Comparison of ENCODE assay signal across 8 mouse cellular contexts in the genomic region with DNA sequence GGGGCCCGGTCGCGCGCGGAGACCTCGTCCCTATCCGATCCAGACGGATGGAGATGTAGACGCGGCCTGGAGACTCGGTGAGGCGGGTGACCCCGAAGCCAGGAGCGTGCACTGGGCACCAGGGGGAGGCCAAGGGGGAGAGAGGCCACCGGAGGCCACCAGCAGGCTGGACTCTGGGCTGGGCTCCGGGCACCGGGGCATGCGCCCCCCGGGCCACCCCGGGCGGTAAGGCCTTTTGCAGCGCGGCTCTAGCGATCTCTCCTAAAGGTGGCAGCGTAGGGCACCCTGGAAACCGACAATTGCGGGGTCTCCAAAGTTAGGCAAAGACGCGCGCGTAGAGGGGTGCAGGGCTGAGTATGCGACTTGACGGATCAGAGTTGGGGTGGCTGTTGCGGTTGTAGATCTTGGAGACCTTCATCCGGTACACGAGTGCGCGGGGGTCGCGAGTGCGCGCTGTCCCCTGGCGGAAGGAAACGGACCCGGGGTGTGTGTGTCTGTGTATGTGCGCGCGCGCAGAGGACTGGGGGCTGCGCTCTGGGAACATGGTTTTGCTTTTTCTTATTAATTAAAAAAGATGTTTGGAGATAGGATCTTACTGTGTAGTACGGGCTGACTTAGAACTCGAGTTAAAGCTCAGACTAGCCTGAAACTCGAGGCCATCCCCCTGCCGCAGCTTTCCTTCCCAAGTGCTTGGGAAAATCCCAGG. TPM values are rescaled to one million over a fixed set of nuclear protein-coding genes. Genes with fewer than 3 reads are reported as not detected.
DNase-seq lines count a peak whose midpoint lies in the region; ATAC-seq and TF ChIP-seq lines count a peak whose summit lies in the region.
"Had no signal": no experiment of that assay in that cellular context is flagged by ENCODE, and none has a peak within 500 bp of the region (broad histone marks: within the 10 kb centered on the region; RNA-seq: fewer than 3 reads in every experiment).

No protein-coding gene starts in this region.

- intact Hi-C loops in heart, postnatal 14 days (cut with DNase I) = no loop called here

- peak; percentile 70 for DNase-seq in CD4-positive helper T cell, adult 2 months (ENCODE audit: low read depth, low spot score)
- DNase-seq in MEL (ENCODE audit: low read depth, low spot score) = peak; percentile 80
- DNase-seq in heart, postnatal 14 days = peak; percentile 55 to 57
- DNase-seq in layer of hippocampus, adult 9-11 months = peak; percentile 47
- peak; percentile 58 for DNase-seq in lung, postnatal 36 days
- peak; percentile 53 for DNase-seq in right cerebral cortex, postnatal 4 days

- peaks cover 9% of the 10 kb centered on the region for H3K79me2 ChIP-seq in MEL (ENCODE audit: control insufficient read depth, insufficient read depth, low read length, poor library complexity)

- no peak for TF ChIP-seq RAD21 in MEL (IDR thresholded peaks at IDR 0.05; ENCODE audit: low read depth, low read length)

- H3K27ac ChIP-seq in MEL (ENCODE audit: control insufficient read depth, low read depth, low read length) = peak overlapping the region; percentile 68
- H3K27ac ChIP-seq in embryonic facial prominence, embryonic 12.5 days = peak overlapping the region; percentile 97

- H3K4me1 ChIP-seq in MEL (ENCODE audit: control insufficient read depth in 1 of 2, insufficient read depth in 2 of 2, low read length in 2 of 2) = peaks cover 0 to 6% of the 10 kb centered on the region in 2 experiments; a peak in 1 of 4 replicates
- peaks cover 41% of the 10 kb centered on the region for H3K4me1 ChIP-seq in embryonic facial prominence, embryonic 12.5 days

- under 1% methylated on average over 54 of the region's 54 CpGs for WGBS in embryonic facial prominence, embryonic 12.5 days

- peak in 1 of 2 experiments; percentile 18; a peak in 1 of 4 replicates for TF ChIP-seq POLR2A in MEL (IDR thresholded peaks at IDR 0.05; ENCODE audit: control insufficient read depth in 1 of 2, insufficient read depth in 1 of 2, low read depth in 1 of 2, low read length in 2 of 2, poor library complexity in 1 of 2)

- TF ChIP-seq CTCF in MEL (IDR thresholded peaks at IDR 0.05 in 2 of 3, conservative IDR thresholded peaks at IDR 0.05 in 1 of 3; ENCODE audit: control insufficient read depth in 1 of 3, insufficient read depth in 1 of 3, low read depth in 2 of 3, low read length in 3 of 3, poor library complexity in 1 of 3, severe bottlenecking in 1 of 3) = no peak; a peak in 1 of 6 replicates

- peak overlapping the region; percentile 79 to 90 for H3K4me3 ChIP-seq in MEL (ENCODE audit: control insufficient read depth in 1 of 2, insufficient read depth in 1 of 2, low read depth in 2 of 2, low read length in 2 of 2)
- peak overlapping the region; percentile 96 for H3K4me3 ChIP-seq in embryonic facial prominence, embryonic 12.5 days

- no peaks in the 10 kb centered on the region for H3K9me3 ChIP-seq in MEL (replicated peaks; ENCODE audit: insufficient read depth, low read length)
- H3K9me3 ChIP-seq in embryonic facial prominence, embryonic 12.5 days = no peaks in the 10 kb centered on the region

- H3K27me3 ChIP-seq in MEL (ENCODE audit: control insufficient read depth in 1 of 2, insufficient read depth in 2 of 2, low read length in 2 of 2) = no peaks in the 10 kb centered on the region
- peaks cover 12% of the 10 kb centered on the region for H3K27me3 ChIP-seq in embryonic facial prominence, embryonic 12.5 days

- no peak for TF ChIP-seq EP300 in MEL (IDR thresholded peaks at IDR 0.05; ENCODE audit: low read depth in 1 of 2, low read length in 2 of 2)

- H3K4me2 ChIP-seq in embryonic facial prominence, embryonic 12.5 days (replicated peaks) = peak overlapping the region; percentile 86

- ATAC-seq in embryonic facial prominence, embryonic 12.5 days (ENCODE audit: insufficient number of reproducible peaks, insufficient read depth, low FRiP score, low TSS enrichment) = peak; percentile 6; the same call in 1 of the 2 replicates

- no peaks in the 10 kb centered on the region; a peak in 1 of 4 replicates for H3K36me3 ChIP-seq in MEL (ENCODE audit: control insufficient read depth in 1 of 2, insufficient read depth in 2 of 2, low read length in 2 of 2)
- H3K36me3 ChIP-seq in embryonic facial prominence, embryonic 12.5 days = peaks cover 20% of the 10 kb centered on the region

- peak overlapping the region; percentile 93 for H3K9ac ChIP-seq in MEL (ENCODE audit: control insufficient read depth, low read depth, low read length, poor library complexity, severe bottlenecking)
- peak overlapping the region; percentile 91 for H3K9ac ChIP-seq in embryonic facial prominence, embryonic 12.5 days

TF ChIP-seq in MEL, 35 proteins besides CTCF, POLR2A, EP300 and RAD21 (continues in another document):
- no peak for TF ChIP-seq CHD1 (IDR thresholded peaks at IDR 0.05; ENCODE audit: low read depth, low read length)
- no peak for TF ChIP-seq MAX (IDR thresholded peaks at IDR 0.05; ENCODE audit: low read length)
- no peak for TF ChIP-seq ZNF384 (IDR thresholded peaks at IDR 0.05; ENCODE audit: low read depth, low read length)
- TF ChIP-seq TCF12 (IDR thresholded peaks at IDR 0.05; ENCODE audit: low read depth, low read length) = no peak
- peak; percentile 55 for TF ChIP-seq NRF1 (IDR thresholded peaks at IDR 0.05; ENCODE audit: insufficient read depth, low read depth, low read length, poor library complexity, severe bottlenecking)
- TF ChIP-seq MAZ (IDR thresholded peaks at IDR 0.05; ENCODE audit: low read depth, low read length) = no peak
- no peak for TF ChIP-seq ZC3H11A (IDR thresholded peaks at IDR 0.05; ENCODE audit: low read depth, low read length)
- no peak for TF ChIP-seq GABPA (IDR thresholded peaks at IDR 0.05; ENCODE audit: low read depth, low read length)
- TF ChIP-seq MEF2A (IDR thresholded peaks at IDR 0.05; ENCODE audit: extremely low read depth, insufficient replicate concordance, low read depth, low read length, poor library complexity, severe bottlenecking) = no peak
- no peak for TF ChIP-seq MAFK (IDR thresholded peaks at IDR 0.05; ENCODE audit: borderline replicate concordance, low read depth, low read length)
- TF ChIP-seq POLR2AphosphoS2 (IDR thresholded peaks at IDR 0.05; ENCODE audit: low read length) = no peak
- no peak for TF ChIP-seq CHD2 (IDR thresholded peaks at IDR 0.05; ENCODE audit: low read length)
- no peak for TF ChIP-seq MYB (IDR thresholded peaks at IDR 0.05; ENCODE audit: low read depth, low read length)
- TF ChIP-seq ELF1 (IDR thresholded peaks at IDR 0.05; ENCODE audit: low read depth, low read length) = no peak
- TF ChIP-seq NELFE (IDR thresholded peaks at IDR 0.05; ENCODE audit: low read depth, low read length) = peak; percentile 33
- no peak for TF ChIP-seq USF1 (IDR thresholded peaks at IDR 0.05; ENCODE audit: low read depth, low read length)
- no peak for TF ChIP-seq ZMIZ1 (IDR thresholded peaks at IDR 0.05; ENCODE audit: low read depth, low read length)
- TF ChIP-seq E2F4 (IDR thresholded peaks at IDR 0.05; ENCODE audit: borderline replicate concordance, low read depth, low read length) = no peak
- no peak for TF ChIP-seq TAL1 (IDR thresholded peaks at IDR 0.05; ENCODE audit: low read length)
- TF ChIP-seq MXI1 (IDR thresholded peaks at IDR 0.05; ENCODE audit: low read depth, low read length) = no peak
- TF ChIP-seq BHLHE40 (IDR thresholded peaks at IDR 0.05; ENCODE audit: borderline replicate concordance, low read depth, low read length) = no peak
- TF ChIP-seq HCFC1 (IDR thresholded peaks at IDR 0.05; ENCODE audit: low read depth, low read length) = 0 out of 2 replicates have a peak, but pooled peaks have one; percentile 17
- no peak for TF ChIP-seq TBP (IDR thresholded peaks at IDR 0.05; ENCODE audit: low read depth, low read length)
- no peak for TF ChIP-seq SMC3 (IDR thresholded peaks at IDR 0.05; ENCODE audit: low read depth, low read length)
- TF ChIP-seq KAT2A (conservative IDR thresholded peaks at IDR 0.05; ENCODE audit: low read depth, low read length) = no peak
- 0 out of 2 replicates have a peak, but pooled peaks have one; percentile 49 for TF ChIP-seq SIN3A (IDR thresholded peaks at IDR 0.05; ENCODE audit: low read length)
- 0 out of 2 replicates have a peak, but pooled peaks have one; percentile 14 for TF ChIP-seq ETS1 (IDR thresholded peaks at IDR 0.05; ENCODE audit: low read depth, low read length)

RNA-seq across cellular contexts. Expression of a gene that starts 0.6 kb away (rescaled TPM):
- 11.8 and 12.5 TPM in 2 replicates for total RNA-seq in MEL (2012; rRNA removed)
- polyA plus RNA-seq in MEL (2012; ENCODE audit: insufficient read depth in 1 of 2, insufficient read length in 2 of 2, low read depth in 1 of 2, low replicate concordance in 2 of 2, missing spikeins in 1 of 2) = 10 to 100 TPM in 1 of 2 experiments, not detected in 1; 17.2 TPM
- 4.9 and 6.6 TPM in 2 replicates for polyA plus RNA-seq in embryonic facial prominence, embryonic 12.5 days (2016; fragmentation: Nextera tagmentation; extraction: Ambion mirVana)
- total RNA-seq in heart, postnatal 14 days (2021) = 1 to 10 TPM; 2.2 to 2.6 TPM

RNA-seq across cellular contexts. Expression of a gene that starts 6.5 kb away (rescaled TPM):
- total RNA-seq in MEL (2012; rRNA removed) = 22.7 and 29.1 TPM in 2 replicates
- 100 to 1,000 TPM in 1 of 2 experiments, not detected in 1; 105 TPM for polyA plus RNA-seq in MEL (2012; ENCODE audit: insufficient read depth in 1 of 2, insufficient read length in 2 of 2, low read depth in 1 of 2, low replicate concordance in 2 of 2, missing spikeins in 1 of 2)
- 159 and 166 TPM in 2 replicates for polyA plus RNA-seq in embryonic facial prominence, embryonic 12.5 days (2016; fragmentation: Nextera tagmentation; extraction: Ambion mirVana)
- 10 to 100 TPM; 81.8 to 93.4 TPM for total RNA-seq in heart, postnatal 14 days (2021)

RNA-seq across cellular contexts. Expression of a gene that starts 10.7 kb away (rescaled TPM):
- 9.1 and 10.8 TPM in 2 replicates for total RNA-seq in MEL (2012; rRNA removed)
- 10 to 100 TPM in 1 of 2 experiments, not detected in 1; 23.5 TPM for polyA plus RNA-seq in MEL (2012; ENCODE audit: insufficient read depth in 1 of 2, insufficient read length in 2 of 2, low read depth in 1 of 2, low replicate concordance in 2 of 2, missing spikeins in 1 of 2)
- 0.85 and 1.4 TPM in 2 replicates for polyA plus RNA-seq in embryonic facial prominence, embryonic 12.5 days (2016; fragmentation: Nextera tagmentation; extraction: Ambion mirVana)
- under 1 TPM; 0.41 to 0.43 TPM for total RNA-seq in heart, postnatal 14 days (2021)

RNA-seq across cellular contexts. Expression of a gene that starts 16.8 kb away (rescaled TPM):
- total RNA-seq in MEL (2012; rRNA removed) = 5.2 and 10.2 TPM in 2 replicates
- 1 to 10 TPM in 1 of 2 experiments, not detected in 1; 4.5 TPM for polyA plus RNA-seq in MEL (2012; ENCODE audit: insufficient read depth in 1 of 2, insufficient read length in 2 of 2, low read depth in 1 of 2, low replicate concordance in 2 of 2, missing spikeins in 1 of 2)
- polyA plus RNA-seq in embryonic facial prominence, embryonic 12.5 days (2016; fragmentation: Nextera tagmentation; extraction: Ambion mirVana) = 5.0 and 18.8 TPM in 2 replicates
- total RNA-seq in heart, postnatal 14 days (2021) = not detected
- polyA plus RNA-seq: gonadal fat pad, adult 2 months had no signal

RNA-seq across cellular contexts. Expression of a gene that starts 18.8 kb away (rescaled TPM):
- total RNA-seq in MEL (2012; rRNA removed) = 16.6 and 17.3 TPM in 2 replicates
- 10 to 100 TPM in 1 of 2 experiments, not detected in 1; 41.2 TPM for polyA plus RNA-seq in MEL (2012; ENCODE audit: insufficient read depth in 1 of 2, insufficient read length in 2 of 2, low read depth in 1 of 2, low replicate concordance in 2 of 2, missing spikeins in 1 of 2)
- 60.4 and 60.9 TPM in 2 replicates for polyA plus RNA-seq in embryonic facial prominence, embryonic 12.5 days (2016; fragmentation: Nextera tagmentation; extraction: Ambion mirVana)
- total RNA-seq in heart, postnatal 14 days (2021) = 10 to 100 TPM; 48.3 to 51.5 TPM

Comparison
In these comparisons a context has a peak if more than half of its experiments do, and no peak if none do; other contexts are left out.
1. Peak in every context shown above with its lines: DNase-seq, ATAC-seq, H3K4me3 ChIP-seq and H3K27ac ChIP-seq.